Mouse (Mus musculus) erythroblast, embryonic 14.5 days (primary cell): ENCODE measurements around the gene Ppp2r5c. TPM values are rescaled to one million over a fixed set of nuclear protein-coding genes. Genes with fewer than 3 reads are reported as not detected.
A peak's percentile ranks its signal among the peaks of the same experiment; 100 is the strongest.

Source experiments
- H3K27me3 ChIP-seq: 2 replicates; pipeline ENCODE4 v1.6.1; 2012; ENCODE audit warnings: inconsistent platforms; ENCODE audit not compliant: control insufficient read depth
- H3K36me3 ChIP-seq: 2 replicates; pipeline ENCODE4 v1.6.1; 2012; ENCODE audit warnings: mild to moderate bottlenecking, inconsistent platforms; ENCODE audit not compliant: control insufficient read depth
- H3K4me1 ChIP-seq: 2 replicates; pipeline ENCODE4 v1.6.1; 2012; ENCODE audit warnings: inconsistent platforms; ENCODE audit not compliant: control insufficient read depth
- H3K4me3 ChIP-seq: replicated peaks from 2 replicates; pipeline ENCODE3; 2012; ENCODE audit warnings: moderate library complexity, mild to moderate bottlenecking, inconsistent platforms
- H3K9me3 ChIP-seq: 2 replicates; pipeline ENCODE4 v1.6.1; 2012; ENCODE audit warnings: low read length, inconsistent platforms, mixed read lengths; ENCODE audit not compliant: control insufficient read depth
- GATA1 ChIP-seq: IDR thresholded peaks from 2 replicates; pipeline ENCODE4 v1.6.1; 2012; ENCODE audit warnings: low read length, inconsistent platforms, mixed read lengths
- TAL1 ChIP-seq: IDR thresholded peaks from 3 replicates; pipeline ENCODE4 v1.6.1; 2012; ENCODE audit warnings: low read length, inconsistent platforms, mixed read lengths
- polyA plus RNA-seq: library from polyadenylated mRNA; stranded (reverse); fragments of >175 nt; gene quantifications from 2 replicates; pipeline ENCODE4 v1.2.3, GENCODE M21; 2012

The Ppp2r5c gene
- polyA plus RNA-seq, 1 experiment, result 1.7 TPM

- TF ChIP-seq GATA1 (no peak), TAL1 (no peak)
- no peaks in the 10 kb centered on the region for H3K9me3 ChIP-seq
- H3K4me3 ChIP-seq, result no peak overlapping the region
- H3K27me3 ChIP-seq, result no peaks in the 10 kb centered on the region
- H3K36me3 ChIP-seq, result peaks cover 26% of the 10 kb centered on the region
- peaks cover 51% of the 10 kb centered on the region for H3K4me1 ChIP-seq
Observed at GRCm38 (mm10) chr12:110511201-110511600, 64.3 kb downstream of the Ppp2r5c start.

GRCm38 (mm10) chr12:110511856-110512433 lies 65.0 kb downstream of the Ppp2r5c start:
- H3K9me3 ChIP-seq, result no peaks in the 10 kb centered on the region
- H3K4me1 ChIP-seq, result peaks cover 50% of the 10 kb centered on the region
- H3K27me3 ChIP-seq, result no peaks in the 10 kb centered on the region
- H3K4me3 ChIP-seq, result no peak overlapping the region
- TF ChIP-seq TAL1 (no peak), GATA1 (no peak)
- H3K36me3 ChIP-seq, result peaks cover 30% of the 10 kb centered on the region

- no peak for TF ChIP-seq GATA1
- no peak for TF ChIP-seq TAL1
- H3K27me3 ChIP-seq, result no peaks in the 10 kb centered on the region
- peaks cover 48% of the 10 kb centered on the region for H3K4me1 ChIP-seq
- no peaks in the 10 kb centered on the region for H3K9me3 ChIP-seq
- peaks cover 40% of the 10 kb centered on the region for H3K36me3 ChIP-seq
- H3K4me3 ChIP-seq, result no peak overlapping the region
Observed at GRCm38 (mm10) chr12:110512884-110513283, 66.0 kb downstream of the Ppp2r5c start.

- no peak for TF ChIP-seq GATA1
- no peak for TF ChIP-seq TAL1
- no peaks in the 10 kb centered on the region for H3K27me3 ChIP-seq
- no peak overlapping the region for H3K4me3 ChIP-seq
- peaks cover 46% of the 10 kb centered on the region for H3K4me1 ChIP-seq
- peaks cover 52% of the 10 kb centered on the region for H3K36me3 ChIP-seq
- H3K9me3 ChIP-seq, result no peaks in the 10 kb centered on the region
Observed at GRCm38 (mm10) chr12:110515676-110516075, 68.8 kb downstream of the Ppp2r5c start.

- Histone ChIP-seq H3K4me3 (peak overlapping the region; percentile 19), H3K36me3 (peaks cover 69% of the 10 kb centered on the region), H3K9me3 (no peaks in the 10 kb centered on the region), H3K27me3 (no peaks in the 10 kb centered on the region), H3K4me1 (peaks cover 29% of the 10 kb centered on the region)
- TF ChIP-seq GATA1 (no peak), TAL1 (peak; percentile 65)
Observed at GRCm38 (mm10) chr12:110520236-110520987, 73.5 kb downstream of the Ppp2r5c start.

- Histone ChIP-seq H3K4me1 (peaks cover 26% of the 10 kb centered on the region), H3K9me3 (no peaks in the 10 kb centered on the region), H3K4me3 (no peak overlapping the region), H3K36me3 (peaks cover 62% of the 10 kb centered on the region), H3K27me3 (no peaks in the 10 kb centered on the region)
- no peak for TF ChIP-seq TAL1
- TF ChIP-seq GATA1, result no peak
Observed at GRCm38 (mm10) chr12:110523526-110523925, 76.6 kb downstream of the Ppp2r5c start.

GRCm38 (mm10) chr12:110532711-110533110 lies 85.8 kb downstream of the Ppp2r5c start:
- H3K27me3 ChIP-seq, result no peaks in the 10 kb centered on the region
- H3K36me3 ChIP-seq, result peaks cover 34% of the 10 kb centered on the region
- TF ChIP-seq TAL1 (no peak), GATA1 (no peak)
- H3K9me3 ChIP-seq, result no peaks in the 10 kb centered on the region
- H3K4me1 ChIP-seq, result no peaks in the 10 kb centered on the region; the same call in 1 of the 2 replicates
- no peak overlapping the region for H3K4me3 ChIP-seq

- H3K27me3 ChIP-seq, result no peaks in the 10 kb centered on the region
- peaks cover 35% of the 10 kb centered on the region for H3K36me3 ChIP-seq
- H3K4me1 ChIP-seq, result no peaks in the 10 kb centered on the region; the same call in 1 of the 2 replicates
- TF ChIP-seq TAL1 (no peak), GATA1 (no peak)
- no peaks in the 10 kb centered on the region for H3K9me3 ChIP-seq
- no peak overlapping the region for H3K4me3 ChIP-seq
Observed at GRCm38 (mm10) chr12:110533151-110533550, 86.2 kb downstream of the Ppp2r5c start.

GRCm38 (mm10) chr12:110533832-110534231 lies 86.9 kb downstream of the Ppp2r5c start:
- Histone ChIP-seq H3K27me3 (no peaks in the 10 kb centered on the region), H3K36me3 (peaks cover 35% of the 10 kb centered on the region), H3K4me3 (no peak overlapping the region), H3K9me3 (no peaks in the 10 kb centered on the region), H3K4me1 (no peaks in the 10 kb centered on the region; the same call in 1 of the 2 replicates)
- no peak for TF ChIP-seq TAL1
- no peak for TF ChIP-seq GATA1
